Mouse (Mus musculus) T-helper 17 cell (primary cell): ENCODE data around the gene Aldh8a1.

Source experiments
- in situ Hi-C, 2 experiments: fragments of 300-600 bp; cut with MboI, MseI; formaldehyde crosslinking; loops; 1 replicate in 1 of 2; 2 replicates in 1 of 2; pipeline ENCODE4 v1.15.1; 2025; ENCODE audit warnings: high pct_unique_total_duplicates in 2 of 2

Aldh8a1 gene

DNA sequence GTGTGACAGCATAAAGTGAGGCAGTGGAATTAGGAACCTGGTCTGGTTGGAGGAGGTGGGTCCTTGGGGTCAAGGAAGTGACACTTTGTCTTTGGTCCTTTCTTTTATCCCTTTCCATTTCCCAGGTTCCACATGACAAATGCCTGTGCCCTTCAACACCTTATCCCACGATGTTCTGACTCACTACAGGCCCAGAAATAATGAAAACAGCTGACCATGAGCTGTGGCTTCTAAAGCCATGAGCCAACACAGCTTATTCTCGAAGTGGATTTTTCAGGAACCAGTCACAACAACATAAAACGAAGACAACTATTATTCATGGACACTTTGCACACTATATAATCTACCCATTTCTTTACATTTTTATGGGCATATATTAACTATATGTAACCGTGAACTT, 37.9 kb downstream of the Aldh8a1 start:
- in situ Hi-C loops: loop anchor here in 1 of 2 experiments (25.0 kb wide), 1 partner anchor 1297 kb away; no protein-coding TSS in a partner anchor

- in situ Hi-C loops: loop anchor here in 1 of 2 experiments (25.0 kb wide), 1 partner anchor 1296 kb away; no protein-coding TSS in a partner anchor
These were observed 39.1 kb downstream of the Aldh8a1 start for GRCm38 (mm10) chr10:21416184-21416583.

DNA sequence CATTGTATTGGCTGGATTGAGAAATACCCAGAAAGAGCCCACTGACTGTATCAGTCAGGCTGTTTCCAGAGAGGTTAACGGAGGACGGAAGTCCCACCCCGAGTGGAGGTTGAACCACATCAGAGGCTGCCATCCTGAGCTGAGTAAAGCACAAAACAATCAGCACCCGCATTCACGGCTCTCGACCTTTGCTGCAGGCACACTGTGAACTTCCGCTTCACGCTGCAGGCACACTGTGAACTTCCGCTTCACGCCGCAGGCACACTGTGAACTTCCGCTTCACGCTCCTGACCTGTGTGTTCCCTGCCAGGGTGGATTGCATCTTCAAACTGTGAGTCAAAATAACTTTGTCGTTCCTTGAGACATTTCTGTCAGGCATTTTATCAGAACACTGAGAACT, 42.1 kb downstream of the Aldh8a1 start:
- in situ Hi-C loops: loop anchor here in 1 of 2 experiments (25.0 kb wide), 1 partner anchor 1293 kb away; no protein-coding TSS in a partner anchor

GRCm38 (mm10) chr10:21420457-21421424, 43.6 kb downstream of the Aldh8a1 start:
- in situ Hi-C loops: loop anchor here in 1 of 2 experiments (25.0 kb wide), 1 partner anchor 1292 kb away; no protein-coding TSS in a partner anchor

GRCm38 (mm10) chr10:21426515-21426914, 49.4 kb downstream of the Aldh8a1 start:
- in situ Hi-C loops: no loop called here

- in situ Hi-C loops: no loop called here
These were observed 50.9 kb downstream of the Aldh8a1 start for GRCm38 (mm10) chr10:21427996-21428395.

DNA sequence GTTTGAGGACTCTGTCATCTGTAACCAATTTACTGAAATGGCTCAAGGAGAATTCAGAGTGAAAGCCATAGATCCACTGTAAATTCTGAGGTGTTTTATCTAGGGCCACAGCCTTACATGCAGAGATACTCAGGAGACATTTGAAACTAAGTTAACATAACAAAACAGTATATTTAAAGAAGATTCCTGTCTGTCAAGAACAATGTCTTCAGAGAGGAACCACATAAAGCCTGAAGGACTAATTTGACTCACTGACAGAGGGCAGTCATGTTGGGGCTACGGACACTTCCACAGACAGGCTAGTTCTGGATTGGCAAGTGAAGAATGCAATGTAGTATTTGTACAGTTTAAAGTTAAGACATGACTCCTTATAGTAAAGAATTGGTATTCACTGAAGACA, 62.2 kb downstream of the Aldh8a1 start:
- in situ Hi-C loops: no loop called here

GRCm38 (mm10) chr10:21441020-21441419, 63.9 kb downstream of the Aldh8a1 start:
- in situ Hi-C loops: no loop called here

DNA sequence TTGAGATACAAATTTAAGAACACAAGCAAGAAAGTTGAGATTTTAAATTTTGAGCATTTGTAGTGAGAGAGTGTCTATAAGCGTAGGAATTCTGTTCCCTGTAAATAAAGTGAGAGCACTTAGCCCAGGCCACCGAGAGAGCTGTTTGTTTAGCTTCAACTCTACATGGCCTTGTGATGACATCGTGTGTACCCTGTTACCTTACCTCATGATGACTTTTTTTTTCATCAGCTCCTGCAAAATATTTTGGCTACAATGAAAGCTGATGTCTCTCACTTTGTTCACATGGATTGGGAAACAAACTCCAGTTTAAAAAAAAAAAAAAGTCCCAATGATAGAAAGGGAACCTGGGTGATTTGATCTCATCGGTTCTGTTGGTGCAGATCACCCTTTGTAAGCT, 64.6 kb downstream of the Aldh8a1 start:
- in situ Hi-C loops: no loop called here

GRCm38 (mm10) chr10:21443646-21444324, 66.7 kb downstream of the Aldh8a1 start:
- in situ Hi-C loops: no loop called here

GRCm38 (mm10) chr10:21444410-21444809, 67.3 kb downstream of the Aldh8a1 start:
- in situ Hi-C loops: no loop called here
